Mouse (Mus musculus): Measurements from ENCODE around the gene Cradd.

Gene Cradd

GRCm38 (mm10) chr10:95236226-95236625, 87.7 kb downstream of the Cradd start:
- DNase-seq, result no peak

- no peak for DNase-seq
Observed at GRCm38 (mm10) chr10:95234661-95235060, 89.3 kb downstream of the Cradd start.

GRCm38 (mm10) chr10:95233044-95233443, 90.9 kb downstream of the Cradd start:
- DNase-seq, result no peak

- no peak for DNase-seq
Observed at GRCm38 (mm10) chr10:95232554-95232953, 91.4 kb downstream of the Cradd start.

- no peak for DNase-seq
Observed at GRCm38 (mm10) chr10:95228192-95228591, 95.7 kb downstream of the Cradd start.

- DNase-seq, result no peak
Observed at GRCm38 (mm10) chr10:95227590-95227989, 96.3 kb downstream of the Cradd start.

- no peak for DNase-seq
Observed at GRCm38 (mm10) chr10:95226772-95227171, 97.2 kb downstream of the Cradd start.

- no peak for DNase-seq
Observed at GRCm38 (mm10) chr10:95225006-95225405, 98.9 kb downstream of the Cradd start.

- no peak for DNase-seq
Observed at GRCm38 (mm10) chr10:95223211-95223610, 100.7 kb downstream of the Cradd start.

GRCm38 (mm10) chr10:95221914-95222313, 102.0 kb downstream of the Cradd start:
- DNase-seq, result no peak

- no peak for DNase-seq
Observed at GRCm38 (mm10) chr10:95220536-95220935, 103.4 kb downstream of the Cradd start.

GRCm38 (mm10) chr10:95218683-95219060, 105.3 kb downstream of the Cradd start:
- DNase-seq, result no peak

- DNase-seq, result peak in 1 of 2 experiments; percentile 13
Observed at GRCm38 (mm10) chr10:95217956-95218682, 105.8 kb downstream of the Cradd start.

- no peak for DNase-seq
Observed at GRCm38 (mm10) chr10:95215324-95215723, 108.6 kb downstream of the Cradd start.

- DNase-seq, result no peak
Observed at GRCm38 (mm10) chr10:95213820-95214219, 110.1 kb downstream of the Cradd start.

- no peak for DNase-seq
Observed at GRCm38 (mm10) chr10:95213311-95213710, 110.6 kb downstream of the Cradd start.

GRCm38 (mm10) chr10:95211660-95212059, 112.3 kb downstream of the Cradd start:
- DNase-seq, result no peak

- DNase-seq, result no peak
Observed at GRCm38 (mm10) chr10:95210664-95211372, 113.1 kb downstream of the Cradd start.

- no peak for DNase-seq
Observed at GRCm38 (mm10) chr10:95210167-95210566, 113.8 kb downstream of the Cradd start.

- DNase-seq, result no peak
Observed at GRCm38 (mm10) chr10:95207423-95207822, 116.5 kb downstream of the Cradd start.

GRCm38 (mm10) chr10:95201514-95201913, 122.4 kb downstream of the Cradd start:
- DNase-seq, result no peak

GRCm38 (mm10) chr10:95200323-95200722, 123.6 kb downstream of the Cradd start:
- no peak for DNase-seq

GRCm38 (mm10) chr10:95199541-95200269, 124.2 kb downstream of the Cradd start:
- no peak for DNase-seq

- no peak for DNase-seq
Observed at GRCm38 (mm10) chr10:95197377-95197776, 126.6 kb downstream of the Cradd start.
